Mouse (Mus musculus): ENCODE measurements around the gene Cd101.

Gene Cd101

GRCm38 (mm10) chr3:101044686-101045085 lies 15.3 kb upstream of the Cd101 start:
- in situ Hi-C loops (cut with MboI; ENCODE audit: low sequenced_read_pairs): no loop called here

DNA sequence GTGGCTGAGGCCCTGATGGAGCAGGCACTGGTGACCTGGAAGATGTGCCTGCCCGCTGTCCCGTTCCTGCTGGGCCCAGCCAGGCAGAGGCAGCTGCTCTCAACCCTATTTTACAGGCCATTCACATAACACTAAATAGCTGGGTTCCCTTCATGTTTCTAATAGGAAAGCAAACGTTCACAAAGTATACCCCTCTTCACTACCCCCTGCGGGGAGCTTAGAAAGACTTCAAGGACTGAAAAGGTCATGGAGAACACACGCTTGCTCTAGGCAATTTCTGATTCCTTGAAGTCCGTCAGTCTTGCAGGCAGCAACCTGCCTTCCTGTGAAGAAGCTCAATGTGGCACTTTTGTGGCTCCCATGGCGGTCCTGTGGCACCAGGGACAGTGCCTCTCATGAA lies 12.6 kb upstream of the Cd101 start:
- in situ Hi-C loops (cut with MboI; ENCODE audit: low sequenced_read_pairs): no loop called here

- in situ Hi-C loops (cut with MboI; ENCODE audit: low sequenced_read_pairs): no loop called here
Measured at GRCm38 (mm10) chr3:101037984-101038545, 8.7 kb upstream of the Cd101 start.

GRCm38 (mm10) chr3:101036001-101036400 lies 6.6 kb upstream of the Cd101 start:
- in situ Hi-C loops (cut with MboI; ENCODE audit: low sequenced_read_pairs): no loop called here

GRCm38 (mm10) chr3:101034509-101034908 lies 5.2 kb upstream of the Cd101 start:
- in situ Hi-C loops (cut with MboI; ENCODE audit: low sequenced_read_pairs): no loop called here

DNA sequence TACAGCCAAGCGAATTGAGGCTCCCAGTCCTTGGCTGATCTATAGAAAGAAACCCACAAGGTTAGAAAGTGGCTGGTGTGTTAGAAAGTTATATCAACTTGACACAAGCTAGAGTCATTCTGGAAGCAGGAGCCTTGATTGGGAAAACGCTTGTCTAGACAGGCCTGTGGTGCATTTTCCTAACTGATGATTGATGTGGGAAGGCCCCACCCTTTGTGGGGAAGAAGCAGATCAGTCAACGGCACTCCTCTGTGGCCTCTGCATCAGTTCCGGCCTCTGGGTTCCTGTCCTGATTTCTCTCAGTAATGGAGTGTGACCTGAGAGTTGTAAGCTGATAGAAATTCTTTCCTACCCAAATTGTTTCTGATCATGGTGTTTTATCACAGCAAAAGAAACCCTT lies 4.3 kb upstream of the Cd101 start:
- in situ Hi-C loops (cut with MboI; ENCODE audit: low sequenced_read_pairs): no loop called here

GRCm38 (mm10) chr3:101031456-101032142 lies 2.2 kb upstream of the Cd101 start:
- in situ Hi-C loops (cut with MboI; ENCODE audit: low sequenced_read_pairs): no loop called here

GRCm38 (mm10) chr3:101030630-101031029 lies 1.3 kb upstream of the Cd101 start:
- in situ Hi-C loops (cut with MboI; ENCODE audit: low sequenced_read_pairs): no loop called here

- in situ Hi-C loops (cut with MboI; ENCODE audit: low sequenced_read_pairs): no loop called here
Measured at GRCm38 (mm10) chr3:101026741-101027140, 2.6 kb downstream of the Cd101 start.

DNA sequence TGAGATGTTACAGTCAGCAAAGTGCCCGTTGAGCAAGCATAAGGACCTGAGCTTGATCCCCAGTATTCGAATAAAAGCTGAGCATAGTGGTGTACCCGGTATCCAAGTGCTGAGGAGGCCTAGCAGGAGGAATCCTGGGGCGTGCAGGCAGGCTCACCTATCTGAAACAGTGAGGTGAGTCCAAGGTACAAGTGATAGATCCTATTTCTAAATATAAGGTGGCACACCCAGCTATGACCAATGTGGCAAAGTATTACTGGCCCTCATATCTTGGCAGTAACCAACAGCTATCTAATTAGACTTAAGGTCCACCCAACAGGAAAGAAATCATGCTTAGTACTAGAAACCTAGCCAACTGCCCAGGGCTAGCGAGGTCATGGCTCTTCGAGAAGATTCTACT lies 6.4 kb downstream of the Cd101 start:
- in situ Hi-C loops (cut with MboI; ENCODE audit: low sequenced_read_pairs): no loop called here

DNA sequence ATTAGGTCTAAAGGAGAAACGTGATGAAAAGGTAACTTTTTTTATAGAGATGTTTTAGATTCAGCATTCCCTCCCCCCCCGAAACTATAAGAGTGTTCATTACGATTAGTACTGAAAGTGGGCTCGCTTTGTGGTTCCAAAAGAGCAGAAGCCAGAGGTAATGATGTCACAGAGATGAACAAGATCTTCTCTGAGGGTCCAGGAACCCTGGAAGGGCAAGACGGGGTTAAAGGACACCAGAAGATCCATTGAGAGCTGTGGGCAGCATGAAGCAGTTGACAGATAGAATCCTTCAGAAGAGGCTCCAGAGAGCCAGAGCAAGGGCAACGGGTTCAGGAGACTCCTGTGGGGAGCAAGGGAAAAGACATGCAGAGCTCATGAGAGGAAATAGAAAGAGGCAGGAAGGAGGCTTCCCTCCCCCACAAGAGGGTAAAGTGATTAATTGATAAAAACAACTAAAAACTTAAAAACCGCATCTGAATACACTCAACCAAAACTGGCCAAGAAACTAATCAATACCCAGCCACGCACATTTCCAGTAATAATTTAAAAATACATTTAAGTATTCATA lies 7.8 kb downstream of the Cd101 start:
- in situ Hi-C loops (cut with MboI; ENCODE audit: low sequenced_read_pairs): no loop called here

DNA sequence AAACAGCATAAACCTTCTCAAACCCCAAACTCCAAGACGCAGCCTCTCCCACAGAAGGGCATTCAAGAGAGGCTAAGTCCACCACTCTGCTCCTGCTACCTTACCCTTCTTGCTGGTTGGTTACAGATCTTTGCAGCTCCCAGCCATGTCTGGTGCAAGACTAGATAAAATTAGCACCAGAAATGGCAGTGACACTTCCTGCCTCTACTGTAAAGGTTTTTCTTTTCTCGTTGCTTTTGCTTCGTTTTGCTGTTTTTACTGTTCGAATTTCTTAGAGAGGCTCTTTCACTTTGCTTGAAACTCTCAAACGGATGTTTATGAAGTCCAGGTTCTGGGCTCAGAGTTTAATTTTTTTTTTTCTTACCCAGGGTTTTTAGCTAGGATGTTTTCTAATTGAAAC lies 8.3 kb downstream of the Cd101 start:
- in situ Hi-C loops (cut with MboI; ENCODE audit: low sequenced_read_pairs): no loop called here

- in situ Hi-C loops (cut with MboI; ENCODE audit: low sequenced_read_pairs): no loop called here
Measured at GRCm38 (mm10) chr3:101018494-101018893, 10.9 kb downstream of the Cd101 start.

DNA sequence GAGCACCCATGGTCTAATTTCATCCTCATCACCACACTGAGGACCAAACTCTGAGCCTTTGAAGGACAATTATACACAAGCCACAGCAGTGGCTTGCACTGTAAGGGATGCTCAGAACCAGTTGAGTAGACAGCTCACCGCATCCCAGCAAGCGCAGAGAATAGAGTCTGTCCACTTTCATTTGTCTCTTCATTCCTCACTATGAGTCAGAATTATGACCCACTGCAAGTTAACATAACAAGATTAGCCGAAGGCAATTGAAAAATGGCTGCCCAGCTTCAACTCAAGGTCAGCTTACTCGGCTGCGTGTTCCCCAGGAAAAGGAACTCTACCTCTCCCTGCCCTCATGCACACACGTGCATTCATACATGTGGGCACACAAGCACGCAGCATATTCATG lies 13.3 kb downstream of the Cd101 start:
- in situ Hi-C loops (cut with MboI; ENCODE audit: low sequenced_read_pairs): no loop called here

DNA sequence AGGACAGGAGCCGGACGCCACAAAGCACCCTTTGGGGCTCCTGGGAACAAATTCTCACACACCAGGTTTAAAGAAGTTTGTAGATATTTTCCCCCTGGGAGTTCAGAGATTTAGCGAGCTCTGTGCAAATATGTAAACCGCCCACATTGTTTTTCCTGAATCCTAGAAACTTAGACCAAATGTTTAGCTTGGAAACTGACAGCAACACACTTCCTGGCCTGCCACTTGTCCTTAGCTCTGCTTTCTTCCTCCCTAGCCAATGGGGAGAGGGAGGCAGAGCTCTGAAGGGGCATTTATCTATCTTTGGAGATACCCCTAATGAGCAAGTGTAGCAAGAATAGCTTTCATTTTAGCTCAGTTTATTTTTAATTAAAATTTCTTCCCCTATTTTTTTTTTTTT lies 14.1 kb downstream of the Cd101 start:
- in situ Hi-C loops (cut with MboI; ENCODE audit: low sequenced_read_pairs): no loop called here

DNA sequence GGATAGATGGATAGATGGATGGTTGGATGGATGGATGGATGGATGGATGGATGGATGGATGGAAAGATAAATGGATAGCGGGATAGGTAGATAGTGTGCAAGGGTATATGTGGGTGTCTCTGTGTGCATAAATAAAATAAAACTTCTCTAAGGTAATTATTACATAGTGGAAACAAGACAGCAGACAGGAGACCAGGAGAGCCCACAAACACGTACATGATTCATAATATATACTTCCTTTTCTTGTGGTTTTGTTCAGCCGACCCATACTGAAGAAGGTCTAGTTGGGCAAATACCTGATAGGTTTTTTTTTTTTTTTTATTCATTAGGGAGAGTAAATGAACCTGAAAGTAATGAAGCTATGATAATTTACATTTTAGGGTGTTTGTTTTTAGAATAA lies 15.8 kb downstream of the Cd101 start:
- in situ Hi-C loops (cut with MboI; ENCODE audit: low sequenced_read_pairs): no loop called here

GRCm38 (mm10) chr3:101013005-101013404 lies 16.4 kb downstream of the Cd101 start:
- in situ Hi-C loops (cut with MboI; ENCODE audit: low sequenced_read_pairs): no loop called here

GRCm38 (mm10) chr3:101012597-101012996 lies 16.8 kb downstream of the Cd101 start:
- in situ Hi-C loops (cut with MboI; ENCODE audit: low sequenced_read_pairs): no loop called here

- in situ Hi-C loops (cut with MboI; ENCODE audit: low sequenced_read_pairs): no loop called here
Measured at GRCm38 (mm10) chr3:101012131-101012571, 17.2 kb downstream of the Cd101 start.

DNA sequence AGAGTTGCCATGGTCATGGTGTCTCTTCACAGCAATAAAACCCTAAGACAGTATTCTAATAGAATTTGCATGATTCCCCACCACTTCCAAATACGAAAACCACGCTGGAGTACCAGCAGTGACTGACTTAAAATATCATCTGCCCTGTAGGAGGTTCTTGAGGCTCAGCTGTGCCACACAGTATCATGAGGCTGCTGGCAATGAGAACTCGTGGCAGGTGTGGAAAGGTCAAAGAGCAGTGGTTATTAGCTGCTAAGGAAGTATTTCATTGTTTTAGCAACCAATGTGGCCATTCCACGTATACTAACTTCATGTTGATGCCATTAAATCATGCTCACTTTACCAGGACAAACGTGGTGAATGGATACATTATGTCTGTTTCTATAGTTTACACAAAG lies 18.2 kb downstream of the Cd101 start:
- in situ Hi-C loops (cut with MboI; ENCODE audit: low sequenced_read_pairs): no loop called here

DNA sequence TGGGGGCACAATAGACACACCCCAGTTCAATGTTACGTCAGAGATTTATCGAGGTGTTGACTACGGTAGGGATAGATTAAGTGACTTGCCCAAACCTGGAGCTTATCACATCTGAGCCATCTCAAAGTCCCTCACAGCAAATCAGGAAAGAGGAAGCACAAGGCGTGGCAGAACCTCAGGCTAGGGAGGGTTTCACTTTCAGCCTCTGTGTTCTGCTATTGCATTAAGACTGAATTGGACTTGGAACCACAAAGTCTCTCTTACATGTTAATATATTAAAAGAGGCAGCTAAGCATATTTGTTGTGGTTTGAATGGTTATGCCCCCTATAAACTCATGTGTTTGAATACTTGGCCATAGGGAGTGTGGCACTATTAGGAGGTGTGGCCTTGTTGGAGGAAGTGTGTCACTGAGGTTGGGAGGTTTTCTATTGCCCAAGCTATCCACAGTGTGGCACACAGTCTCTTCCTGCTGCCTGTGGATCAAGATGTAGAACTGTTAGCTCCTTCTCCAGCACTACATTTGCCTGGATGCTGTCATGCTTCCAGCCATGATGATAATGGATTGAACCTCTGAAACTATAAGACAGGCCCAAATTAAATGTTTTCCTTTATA lies 18.7 kb downstream of the Cd101 start:
- in situ Hi-C loops (cut with MboI; ENCODE audit: low sequenced_read_pairs): no loop called here

DNA sequence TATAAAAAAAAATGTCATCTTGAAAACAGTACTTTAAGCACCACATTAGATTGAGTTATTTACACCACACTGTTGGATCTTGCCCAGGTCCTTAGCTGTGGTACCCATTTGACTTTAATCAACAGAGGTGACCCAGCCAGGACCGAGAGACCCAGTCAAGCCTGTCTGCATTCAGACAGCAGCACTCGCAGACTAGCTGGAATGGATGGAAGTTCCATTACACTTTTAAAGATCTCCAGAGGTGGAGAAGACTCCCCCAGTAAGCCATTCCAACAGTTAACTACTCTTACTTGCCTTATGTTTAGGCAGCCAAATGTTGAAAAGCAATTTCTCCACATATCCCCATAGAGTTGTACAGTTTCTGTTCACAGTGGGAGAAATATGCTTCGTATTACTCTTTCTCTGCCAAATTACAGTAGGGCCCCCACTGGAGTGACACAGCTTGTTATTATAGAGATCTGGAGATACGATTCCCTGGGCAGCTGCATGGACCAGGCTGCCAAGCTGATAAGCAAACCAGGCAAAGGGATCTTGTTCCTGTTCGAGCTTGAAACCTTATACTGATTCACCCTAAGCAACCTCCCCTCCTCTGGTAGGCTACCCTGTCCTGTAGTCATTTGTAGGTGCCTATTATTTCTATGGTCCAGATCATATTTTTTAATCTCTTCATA lies 22.1 kb downstream of the Cd101 start:
- in situ Hi-C loops (cut with MboI; ENCODE audit: low sequenced_read_pairs): no loop called here

Measured in CH12F3 (cell line).